ENCODE assay signal across 8 mouse cellular contexts in the genomic region with DNA sequence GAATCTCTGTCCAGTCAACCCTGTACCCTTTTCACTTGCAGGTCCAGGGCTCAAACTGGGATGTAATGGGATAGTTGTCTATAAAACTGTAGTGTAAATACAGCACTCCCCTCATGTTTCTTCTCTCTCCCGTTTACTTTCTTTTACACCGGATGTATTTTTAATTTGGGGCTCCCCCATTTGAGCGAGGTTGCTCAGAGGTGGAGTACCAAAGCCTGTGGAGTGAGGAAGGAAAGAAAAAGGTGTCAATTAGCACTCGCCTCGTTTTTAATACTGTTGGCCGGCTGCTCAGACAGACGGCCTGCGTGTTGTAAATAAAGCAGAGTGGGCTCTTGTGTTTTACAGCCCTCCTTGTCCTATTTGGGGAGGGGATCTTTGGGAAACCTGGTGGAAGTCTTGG. TPM values are rescaled to one million over a fixed set of nuclear protein-coding genes. Genes with fewer than 3 reads are reported as not detected.
DNase-seq lines count a peak whose midpoint lies in the region; ATAC-seq and TF ChIP-seq lines count a peak whose summit lies in the region.

No protein-coding gene starts in this region.

- no peak for TF ChIP-seq CTCF in cerebellum, adult 2 months (IDR thresholded peaks at IDR 0.05; ENCODE audit: borderline replicate concordance, insufficient read depth, low read depth, low read length)

- no peak overlapping the region for H3K9ac ChIP-seq in midbrain, embryonic 11.5 days (ENCODE audit: low read length)
- no peak overlapping the region for H3K9ac ChIP-seq in limb, embryonic 13.5 days
- H3K9ac ChIP-seq in stomach, embryonic 15.5 days = no peak overlapping the region

- peaks cover 45% of the 10 kb centered on the region for H3K36me3 ChIP-seq in midbrain, embryonic 10.5 days
- H3K36me3 ChIP-seq in midbrain, embryonic 11.5 days (ENCODE audit: control insufficient read depth, insufficient read depth, low read length) = peaks cover 16% of the 10 kb centered on the region
- H3K36me3 ChIP-seq in limb, embryonic 13.5 days = peaks cover 30% of the 10 kb centered on the region
- peaks cover 22% of the 10 kb centered on the region for H3K36me3 ChIP-seq in stomach, embryonic 15.5 days

- H3K4me1 ChIP-seq in cerebellum, adult 2 months (ENCODE audit: control insufficient read depth, insufficient read depth, low read length) = peaks cover 3% of the 10 kb centered on the region
- H3K4me1 ChIP-seq in midbrain, embryonic 10.5 days = peaks cover 71% of the 10 kb centered on the region
- peaks cover 29% of the 10 kb centered on the region for H3K4me1 ChIP-seq in midbrain, embryonic 11.5 days (ENCODE audit: control insufficient read depth, insufficient read depth, low read length)
- peaks cover 55% of the 10 kb centered on the region for H3K4me1 ChIP-seq in limb, embryonic 13.5 days
- peaks cover 35% of the 10 kb centered on the region for H3K4me1 ChIP-seq in stomach, embryonic 15.5 days

- no peak overlapping the region for H3K4me2 ChIP-seq in midbrain, embryonic 11.5 days
- peak overlapping the region; percentile 96; the same call in 1 of the 2 replicates for H3K4me2 ChIP-seq in limb, embryonic 13.5 days (replicated peaks)
- H3K4me2 ChIP-seq in stomach, embryonic 15.5 days = no peak overlapping the region

- no peak for DNase-seq in cerebellum, adult 2 months
- no peak for DNase-seq in cerebellum, adult 18-20 months
- DNase-seq in midbrain, embryonic 10.5 days (ENCODE audit: low spot score) = no peak
- DNase-seq in midbrain, embryonic 11.5 days (ENCODE audit: low spot score, missing footprints) = no peak
- DNase-seq in layer of hippocampus, adult 9-11 months = no peak
- DNase-seq in spleen, adult 18-20 months = no peak

- H3K27me3 ChIP-seq in cerebellum, adult 2 months (ENCODE audit: control insufficient read depth, insufficient read depth, low read length) = no peaks in the 10 kb centered on the region
- H3K27me3 ChIP-seq in midbrain, embryonic 10.5 days (ENCODE audit: low read depth, poor library complexity, severe bottlenecking) = no peaks in the 10 kb centered on the region
- no peaks in the 10 kb centered on the region for H3K27me3 ChIP-seq in midbrain, embryonic 11.5 days (ENCODE audit: control insufficient read depth, insufficient read depth, low read length)
- no peaks in the 10 kb centered on the region for H3K27me3 ChIP-seq in limb, embryonic 13.5 days
- H3K27me3 ChIP-seq in stomach, embryonic 15.5 days (replicated peaks) = no peaks in the 10 kb centered on the region

- no peaks in the 10 kb centered on the region for H3K9me3 ChIP-seq in midbrain, embryonic 10.5 days (replicated peaks)
- no peaks in the 10 kb centered on the region for H3K9me3 ChIP-seq in midbrain, embryonic 11.5 days (ENCODE audit: control insufficient read depth, low read length)
- H3K9me3 ChIP-seq in limb, embryonic 13.5 days = no peaks in the 10 kb centered on the region
- H3K9me3 ChIP-seq in stomach, embryonic 15.5 days = no peaks in the 10 kb centered on the region

- no peak overlapping the region for H3K4me3 ChIP-seq in cerebellum, adult 2 months (replicated peaks; ENCODE audit: insufficient read depth, low read depth, low read length)
- peak overlapping the region; percentile 97 for H3K4me3 ChIP-seq in midbrain, embryonic 10.5 days
- H3K4me3 ChIP-seq in midbrain, embryonic 11.5 days (ENCODE audit: low read depth, low read length) = no peak overlapping the region
- peak overlapping the region; percentile 81 for H3K4me3 ChIP-seq in limb, embryonic 13.5 days
- no peak overlapping the region for H3K4me3 ChIP-seq in stomach, embryonic 15.5 days (replicated peaks)

- ATAC-seq in midbrain, embryonic 11.5 days (ENCODE audit: low FRiP score) = no peak
- ATAC-seq in limb, embryonic 13.5 days (ENCODE audit: low FRiP score, low read depth) = no peak
- no peak for ATAC-seq in stomach, embryonic 15.5 days (ENCODE audit: insufficient read depth, low FRiP score, low read depth)

- 81% methylated on average over 8 of the region's 8 CpGs for WGBS in cerebellum, adult 2 months
- WGBS in midbrain, embryonic 10.5 days = 87% methylated on average over 8 of the region's 8 CpGs
- WGBS in midbrain, embryonic 11.5 days = 89% methylated on average over 8 of the region's 8 CpGs
- WGBS in limb, embryonic 13.5 days = 60% methylated on average over 8 of the region's 8 CpGs
- 81% methylated on average over 8 of the region's 8 CpGs for WGBS in stomach, embryonic 15.5 days

- TF ChIP-seq POLR2A in cerebellum, adult 2 months (IDR thresholded peaks at IDR 0.05; ENCODE audit: borderline replicate concordance, insufficient read depth, low read length) = no peak

- H3K27ac ChIP-seq in cerebellum, adult 2 months (ENCODE audit: insufficient read depth, low read length) = peak overlapping the region; percentile 18; the same call in 1 of the 2 replicates
- no peak overlapping the region for H3K27ac ChIP-seq in midbrain, embryonic 10.5 days (replicated peaks)
- H3K27ac ChIP-seq in midbrain, embryonic 11.5 days (ENCODE audit: low read depth, low read length) = no peak overlapping the region
- no peak overlapping the region for H3K27ac ChIP-seq in limb, embryonic 13.5 days
- H3K27ac ChIP-seq in stomach, embryonic 15.5 days = peak overlapping the region; percentile 96

RNA-seq across cellular contexts. Expression of gene Dvl2, which starts 0.7 kb away (rescaled TPM):
- polyA plus RNA-seq in cerebellum, adult 2 months (2012; rRNA removed) = 27.2 and 28.9 TPM in 2 replicates
- polyA plus RNA-seq in midbrain, embryonic 10.5 days (2016; fragmentation: Nextera tagmentation; extraction: Ambion mirVana) = 52.1 and 54.1 TPM in 2 replicates
- polyA plus RNA-seq in midbrain, embryonic 11.5 days (2014; fragmentation: Nextera tagmentation; extraction: Ambion mirVana) = 29.0 and 30.0 TPM in 2 replicates
- 54.3 and 59.8 TPM in 2 replicates for polyA plus RNA-seq in limb, embryonic 13.5 days (2015; fragmentation: Nextera tagmentation; extraction: Ambion mirVana)
- polyA plus RNA-seq in stomach, embryonic 15.5 days (2015; fragmentation: Nextera tagmentation; extraction: Ambion mirVana) = 31.9 and 33.9 TPM in 2 replicates

RNA-seq across cellular contexts. Expression of gene Phf23, which starts 4.1 kb away (rescaled TPM):
- 41.8 and 44.4 TPM in 2 replicates for polyA plus RNA-seq in cerebellum, adult 2 months (2012; rRNA removed)
- polyA plus RNA-seq in midbrain, embryonic 10.5 days (2016; fragmentation: Nextera tagmentation; extraction: Ambion mirVana) = 95.1 and 96.3 TPM in 2 replicates
- polyA plus RNA-seq in midbrain, embryonic 11.5 days (2014; fragmentation: Nextera tagmentation; extraction: Ambion mirVana) = 51.5 and 53.4 TPM in 2 replicates
- polyA plus RNA-seq in limb, embryonic 13.5 days (2015; fragmentation: Nextera tagmentation; extraction: Ambion mirVana) = 95.9 and 101 TPM in 2 replicates
- 59.4 and 61.8 TPM in 2 replicates for polyA plus RNA-seq in stomach, embryonic 15.5 days (2015; fragmentation: Nextera tagmentation; extraction: Ambion mirVana)

RNA-seq across cellular contexts. Expression of gene Gabarap, which starts 8.7 kb away (rescaled TPM):
- polyA plus RNA-seq in cerebellum, adult 2 months (2012; rRNA removed) = 344 and 366 TPM in 2 replicates
- polyA plus RNA-seq in midbrain, embryonic 10.5 days (2016; fragmentation: Nextera tagmentation; extraction: Ambion mirVana) = 409 and 454 TPM in 2 replicates
- 566 and 590 TPM in 2 replicates for polyA plus RNA-seq in midbrain, embryonic 11.5 days (2014; fragmentation: Nextera tagmentation; extraction: Ambion mirVana)
- 499 and 506 TPM in 2 replicates for polyA plus RNA-seq in limb, embryonic 13.5 days (2015; fragmentation: Nextera tagmentation; extraction: Ambion mirVana)
- 459 and 473 TPM in 2 replicates for polyA plus RNA-seq in stomach, embryonic 15.5 days (2015; fragmentation: Nextera tagmentation; extraction: Ambion mirVana)

RNA-seq across cellular contexts. Expression of gene Acadvl, which starts 15.5 kb away (rescaled TPM):
- 104 and 112 TPM in 2 replicates for polyA plus RNA-seq in cerebellum, adult 2 months (2012; rRNA removed)
- 42.2 and 48.6 TPM in 2 replicates for polyA plus RNA-seq in midbrain, embryonic 10.5 days (2016; fragmentation: Nextera tagmentation; extraction: Ambion mirVana)
- 46.5 and 47.8 TPM in 2 replicates for polyA plus RNA-seq in midbrain, embryonic 11.5 days (2014; fragmentation: Nextera tagmentation; extraction: Ambion mirVana)
- polyA plus RNA-seq in limb, embryonic 13.5 days (2015; fragmentation: Nextera tagmentation; extraction: Ambion mirVana) = 76.0 and 81.1 TPM in 2 replicates
- polyA plus RNA-seq in stomach, embryonic 15.5 days (2015; fragmentation: Nextera tagmentation; extraction: Ambion mirVana) = 84.8 and 95.4 TPM in 2 replicates

RNA-seq across cellular contexts. Expression of gene Dlg4, which starts 17.1 kb away (rescaled TPM):
- 352 and 374 TPM in 2 replicates for polyA plus RNA-seq in cerebellum, adult 2 months (2012; rRNA removed)
- polyA plus RNA-seq in midbrain, embryonic 10.5 days (2016; fragmentation: Nextera tagmentation; extraction: Ambion mirVana) = 16.6 and 23.8 TPM in 2 replicates
- 11.2 and 15.2 TPM in 2 replicates for polyA plus RNA-seq in midbrain, embryonic 11.5 days (2014; fragmentation: Nextera tagmentation; extraction: Ambion mirVana)
- 14.2 and 14.8 TPM in 2 replicates for polyA plus RNA-seq in limb, embryonic 13.5 days (2015; fragmentation: Nextera tagmentation; extraction: Ambion mirVana)
- polyA plus RNA-seq in stomach, embryonic 15.5 days (2015; fragmentation: Nextera tagmentation; extraction: Ambion mirVana) = 8.2 and 9.7 TPM in 2 replicates

Comparison
In these comparisons a context has a peak if more than half of its experiments do, and no peak if none do; other contexts are left out.
1. H3K4me3 ChIP-seq: peak in midbrain, embryonic 10.5 days (single experiment) and limb, embryonic 13.5 days (single experiment); none in cerebellum, adult 2 months (single experiment), midbrain, embryonic 11.5 days (single experiment) and stomach, embryonic 15.5 days (single experiment).
2. H3K27ac ChIP-seq: peak in cerebellum, adult 2 months (single experiment) and stomach, embryonic 15.5 days (single experiment); none in midbrain, embryonic 10.5 days (single experiment), midbrain, embryonic 11.5 days (single experiment) and limb, embryonic 13.5 days (single experiment).